Mouse (Mus musculus) urinary bladder, postnatal 10 days (tissue): ENCODE data around the gene Crocc.

ENCODE experiments used
- DNase-seq: peaks from one replicate; pipeline ENCODE4 v3.0.0; 2022; ENCODE audit warnings: low spot score

The Crocc gene

GRCm38 (mm10) chr4:141066709-141067515 lies 6.6 kb upstream of the Crocc start:
- no peak for DNase-seq

DNA sequence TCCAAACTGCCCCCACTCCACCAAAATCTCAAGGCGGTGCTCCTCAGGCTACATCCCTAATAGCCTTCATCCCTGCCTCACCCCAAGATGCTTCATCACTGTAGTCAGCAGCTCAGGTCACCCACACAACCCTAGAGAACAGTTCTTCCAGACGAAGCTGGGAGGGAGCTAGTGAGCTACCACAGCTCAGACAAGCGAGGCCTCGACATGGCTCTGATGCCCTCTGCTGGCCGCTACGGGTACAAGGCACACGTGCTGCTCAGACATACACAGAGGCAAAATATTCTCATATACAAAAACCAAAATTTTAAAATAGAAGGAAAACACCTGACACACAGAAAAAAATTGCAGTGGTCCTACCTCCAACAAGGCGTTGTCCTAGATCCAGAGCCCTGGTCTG lies 4.8 kb upstream of the Crocc start:
- no peak for DNase-seq

GRCm38 (mm10) chr4:141064104-141064659 lies 3.8 kb upstream of the Crocc start:
- DNase-seq: no peak

DNA sequence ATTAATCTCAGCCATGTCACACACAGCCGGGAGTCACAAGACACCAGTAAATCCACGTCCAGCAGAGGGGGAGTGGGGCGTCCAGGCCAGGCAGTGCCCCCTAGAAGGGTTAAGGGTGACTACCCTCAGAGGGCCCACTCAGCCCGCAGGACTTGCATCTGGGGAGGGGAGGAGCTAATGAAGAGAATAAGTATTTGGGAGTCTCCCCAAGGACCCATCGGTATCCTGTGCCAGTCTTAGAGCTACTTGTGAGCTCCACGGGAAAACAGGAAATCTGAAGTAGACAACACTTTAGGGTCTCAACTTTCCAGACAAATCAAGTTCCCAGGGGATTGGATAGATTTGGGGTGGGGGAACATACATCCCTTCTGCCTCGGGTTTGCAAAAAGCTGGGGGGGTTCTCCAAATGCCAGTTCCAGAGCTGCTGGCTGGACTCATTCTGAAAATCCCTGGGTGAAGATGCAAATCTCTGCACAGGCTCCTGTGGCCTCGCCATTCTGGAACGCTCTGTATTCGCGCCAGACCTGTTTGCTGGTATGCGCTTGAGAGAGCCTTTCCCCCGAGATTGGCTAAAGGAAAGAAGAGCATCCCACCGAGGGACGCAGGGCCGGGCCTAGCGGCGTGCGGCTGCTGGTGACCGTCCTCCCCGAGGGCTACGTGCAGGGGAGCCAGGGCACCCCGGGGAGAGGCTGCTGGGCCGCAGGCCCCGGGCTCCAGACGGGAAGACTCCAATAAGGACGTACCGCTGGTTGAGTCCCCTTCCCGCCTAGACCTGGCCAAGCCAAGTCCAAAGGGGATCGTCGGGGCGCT lies 529 bp downstream of the Crocc start:
- DNase-seq: no peak

- DNase-seq: no peak
Measured at GRCm38 (mm10) chr4:141058835-141059234, 1.5 kb downstream of the Crocc start.

DNA sequence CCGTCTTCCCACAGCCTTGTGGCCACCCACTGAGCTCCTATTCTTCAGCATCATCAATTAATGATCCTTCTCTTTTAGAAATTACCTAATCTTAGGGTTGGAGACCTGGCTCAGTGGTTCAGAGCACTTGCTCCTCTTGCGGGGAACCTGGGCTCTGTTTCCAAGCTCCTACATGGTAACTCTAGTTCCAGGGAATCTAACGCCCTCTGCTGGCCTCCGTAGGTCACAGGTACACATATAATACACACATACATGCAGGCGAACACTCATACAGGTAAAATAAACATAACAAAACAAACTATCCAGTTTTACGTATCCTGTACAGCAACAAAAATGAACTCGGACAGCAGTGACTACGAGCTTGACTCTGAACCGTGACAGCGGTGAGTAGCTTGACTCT lies 3.4 kb downstream of the Crocc start:
- DNase-seq: no peak

DNA sequence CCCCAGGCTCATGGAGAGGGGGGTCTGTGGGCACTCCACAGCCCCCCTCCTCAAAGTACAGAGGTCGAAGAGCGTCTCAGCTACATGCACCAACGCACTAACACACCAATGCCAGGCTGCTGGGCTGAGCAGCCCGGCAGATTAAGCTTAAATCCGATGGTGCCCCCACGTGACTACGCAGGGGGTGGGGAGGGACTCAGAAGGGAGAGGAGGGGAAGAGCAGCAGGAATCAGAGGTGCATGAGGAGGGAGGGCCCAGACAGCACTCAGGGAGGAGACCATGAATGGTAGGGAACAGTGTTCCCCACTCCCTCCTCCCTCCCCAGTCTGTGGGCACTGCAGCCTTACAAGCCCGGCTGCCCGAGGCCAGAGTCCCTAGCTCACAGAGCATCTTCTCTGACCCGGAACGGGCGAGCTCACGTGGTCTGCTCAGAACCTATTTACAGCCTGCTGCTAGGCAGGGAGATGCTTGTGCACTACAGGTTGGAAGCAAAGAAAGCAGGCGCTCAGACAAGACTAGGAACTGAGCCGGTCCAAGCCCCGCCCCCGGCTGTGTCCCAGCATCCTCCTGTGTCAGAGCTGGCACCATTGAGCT lies 6.7 kb downstream of the Crocc start:
- no peak for DNase-seq

- no peak for DNase-seq
Measured at GRCm38 (mm10) chr4:141053138-141053537, 7.2 kb downstream of the Crocc start.

DNA sequence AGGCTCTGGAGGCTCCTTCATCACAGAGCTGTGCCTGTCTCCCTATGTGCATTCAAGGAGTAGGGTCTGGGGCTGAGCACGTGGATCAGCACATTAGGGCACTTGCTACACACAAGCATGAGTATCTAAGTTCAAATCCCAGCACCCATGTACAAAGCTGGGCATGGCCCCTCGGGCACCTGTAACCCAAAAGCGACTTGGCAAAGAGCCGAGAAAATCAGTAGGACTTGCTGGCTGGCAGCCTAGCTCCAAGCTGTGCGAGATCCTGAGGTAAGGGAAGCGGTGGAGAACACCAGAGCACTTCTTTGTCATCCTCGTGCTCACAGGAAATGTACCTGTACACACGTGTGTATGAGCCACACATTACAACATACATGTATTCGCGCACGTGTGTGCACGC lies 7.9 kb downstream of the Crocc start:
- DNase-seq: no peak

- DNase-seq: no peak
Measured at GRCm38 (mm10) chr4:141049476-141049835, 10.9 kb downstream of the Crocc start.

- DNase-seq: no peak
Measured at GRCm38 (mm10) chr4:141048810-141049475, 11.4 kb downstream of the Crocc start.

DNA sequence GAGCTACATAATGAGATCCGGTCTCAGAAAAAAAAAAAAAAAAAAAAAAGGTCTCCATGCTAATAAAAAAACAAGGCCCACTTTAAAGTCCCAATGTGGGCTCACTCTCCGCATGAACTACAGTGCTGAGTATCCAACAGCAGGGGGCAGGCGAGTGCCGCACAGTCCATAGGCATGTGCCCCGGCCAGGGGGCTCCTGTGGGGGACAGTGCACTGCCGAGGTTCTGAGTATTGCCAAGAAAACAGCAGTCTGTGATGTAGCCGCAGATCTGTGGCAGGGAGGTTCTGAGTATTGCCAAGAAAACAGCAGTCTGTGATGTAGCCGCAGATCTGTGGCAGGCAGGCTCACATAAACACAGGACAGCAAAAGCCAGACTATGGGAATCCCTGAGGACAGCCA lies 15.5 kb downstream of the Crocc start:
- DNase-seq: no peak

GRCm38 (mm10) chr4:141041117-141041516 lies 19.2 kb downstream of the Crocc start:
- DNase-seq: no peak

DNA sequence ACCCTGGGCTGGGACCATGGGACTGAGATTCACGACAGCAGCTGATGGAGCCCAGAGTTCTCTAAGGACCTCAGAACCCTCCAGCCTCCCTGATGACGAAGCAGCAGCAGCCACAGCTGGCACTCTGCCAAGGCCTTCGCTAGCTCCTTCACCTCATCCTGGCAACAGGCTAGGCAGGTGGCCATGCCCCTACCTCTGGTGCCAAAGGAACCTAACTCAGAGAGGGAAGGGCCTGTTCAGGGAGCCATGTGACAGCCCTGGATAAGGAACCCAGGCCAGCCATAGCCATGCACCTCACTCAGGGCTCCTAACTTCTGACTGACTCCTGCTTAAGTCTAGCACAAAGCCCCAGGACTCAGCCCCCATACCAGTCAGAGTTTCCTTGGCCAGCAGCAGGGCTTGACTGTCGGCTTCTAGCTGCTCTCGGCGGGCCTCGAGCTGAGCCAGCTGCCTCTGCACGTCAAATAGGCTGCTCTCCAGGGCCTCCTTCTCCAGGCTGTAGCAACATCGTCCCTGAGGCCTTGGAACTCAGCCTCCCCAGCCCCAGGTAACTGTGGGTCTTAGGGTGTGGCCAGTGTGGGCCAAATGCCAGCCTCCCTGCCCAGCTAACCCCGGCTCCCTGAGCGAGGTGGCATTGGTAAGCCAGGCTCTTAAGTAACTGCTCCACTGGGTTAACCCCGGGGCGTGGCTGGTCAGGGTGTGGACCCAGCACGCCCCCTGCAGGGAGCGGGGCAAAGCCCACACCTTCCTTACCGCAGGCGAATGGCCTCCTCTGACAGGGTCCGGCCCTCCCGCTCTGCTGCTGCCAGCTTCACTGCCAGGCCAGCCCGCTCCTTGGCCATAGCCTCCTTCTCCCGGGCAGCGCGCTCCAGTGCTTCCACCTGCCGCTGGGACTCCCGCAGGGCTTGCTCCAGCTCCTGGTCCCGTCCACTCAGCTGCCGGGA lies 26.5 kb downstream of the Crocc start:
- DNase-seq: no peak

DNA sequence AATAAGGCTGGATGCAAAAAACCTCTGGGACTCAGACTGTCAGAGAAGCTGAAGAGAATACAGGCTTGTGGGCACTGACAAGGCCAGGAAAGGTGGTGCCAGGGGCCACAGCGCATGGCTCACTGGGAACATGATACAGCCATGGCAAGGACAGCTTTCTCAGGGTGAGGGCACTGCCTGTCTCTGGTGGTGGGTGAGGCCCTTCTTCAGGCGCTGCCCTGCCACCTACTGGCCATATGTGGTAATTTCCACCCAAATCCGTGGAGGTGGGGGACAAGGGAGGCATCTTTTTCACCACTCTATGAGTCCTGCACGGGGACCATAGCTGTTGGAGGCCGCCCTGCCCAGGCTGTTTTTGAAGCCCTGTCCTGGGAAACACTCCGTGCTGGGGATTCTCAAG lies 28.6 kb downstream of the Crocc start:
- no peak for DNase-seq

DNA sequence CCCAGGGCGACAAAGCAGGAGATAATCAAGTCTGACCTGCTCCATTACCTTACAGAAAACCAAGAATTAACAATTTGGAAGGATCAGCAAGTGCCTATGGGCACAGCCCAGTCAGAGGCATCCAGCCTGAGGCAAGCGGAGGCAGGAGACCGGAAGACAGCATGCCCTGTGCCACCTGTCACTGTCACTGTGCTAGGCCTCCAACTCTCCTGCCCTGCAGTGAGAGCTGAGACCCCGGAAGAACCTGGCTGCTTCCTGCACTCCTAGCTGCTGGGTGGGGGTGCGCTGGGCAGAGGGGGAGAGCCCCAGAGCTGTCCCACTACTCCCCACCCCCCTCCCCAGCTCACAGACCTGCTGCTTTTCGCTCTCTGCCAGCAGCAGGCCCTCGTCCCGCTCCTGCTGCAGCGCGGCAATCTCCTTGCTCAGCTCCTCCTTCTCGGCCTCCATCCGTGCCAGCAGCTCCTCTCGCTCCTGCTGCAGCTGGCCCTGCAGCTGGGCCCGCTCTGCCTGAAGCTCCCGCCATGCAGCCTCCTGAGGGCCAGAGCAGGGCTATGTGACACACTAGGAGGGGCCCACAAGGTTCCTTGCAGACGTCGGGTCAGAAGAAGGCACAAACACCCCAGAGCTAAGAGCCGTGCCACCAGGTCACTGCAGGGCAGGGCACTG lies 29.7 kb downstream of the Crocc start:
- no peak for DNase-seq

DNA sequence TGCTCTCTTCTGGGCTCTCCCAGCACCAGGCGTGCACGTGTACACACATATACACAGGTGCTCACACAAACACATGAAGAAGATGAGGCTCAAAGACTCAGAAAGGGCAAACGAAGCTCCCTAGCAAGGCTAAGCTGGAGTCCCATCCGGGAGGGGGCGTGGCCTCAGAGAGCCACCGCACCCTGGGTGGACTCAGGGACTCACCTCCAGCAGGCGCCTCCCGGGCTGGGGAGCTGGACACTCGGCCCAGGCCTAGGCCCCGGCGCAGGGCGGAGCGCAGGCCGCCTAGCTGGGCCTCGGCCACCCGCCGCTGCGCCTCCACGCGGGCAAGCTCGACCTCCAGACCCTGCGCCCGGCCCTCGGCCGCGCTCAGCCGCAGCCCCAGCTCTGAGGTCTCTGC lies 35.4 kb downstream of the Crocc start:
- no peak for DNase-seq

DNA sequence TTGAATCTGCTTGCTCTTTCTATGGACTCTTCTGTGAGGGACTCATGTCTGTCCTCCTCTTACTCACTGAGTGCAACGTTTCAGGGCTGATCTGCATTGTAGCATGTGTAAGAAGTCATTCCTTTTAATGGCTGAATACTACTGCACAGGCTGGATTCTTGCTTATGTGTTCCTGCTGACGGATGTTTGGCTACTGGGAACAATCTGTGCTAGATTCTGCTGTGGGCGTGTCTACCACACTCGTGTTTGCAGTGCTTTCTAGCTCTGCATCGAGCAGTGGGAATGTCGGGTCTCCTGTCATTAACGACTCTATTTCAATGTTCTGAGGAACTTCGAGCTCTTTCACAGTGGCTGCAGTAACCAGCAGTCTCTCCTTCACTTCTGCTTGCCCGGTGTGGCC lies 36.3 kb downstream of the Crocc start:
- DNase-seq: no peak

GRCm38 (mm10) chr4:141021614-141021929 lies 38.8 kb downstream of the Crocc start:
- no peak for DNase-seq

DNA sequence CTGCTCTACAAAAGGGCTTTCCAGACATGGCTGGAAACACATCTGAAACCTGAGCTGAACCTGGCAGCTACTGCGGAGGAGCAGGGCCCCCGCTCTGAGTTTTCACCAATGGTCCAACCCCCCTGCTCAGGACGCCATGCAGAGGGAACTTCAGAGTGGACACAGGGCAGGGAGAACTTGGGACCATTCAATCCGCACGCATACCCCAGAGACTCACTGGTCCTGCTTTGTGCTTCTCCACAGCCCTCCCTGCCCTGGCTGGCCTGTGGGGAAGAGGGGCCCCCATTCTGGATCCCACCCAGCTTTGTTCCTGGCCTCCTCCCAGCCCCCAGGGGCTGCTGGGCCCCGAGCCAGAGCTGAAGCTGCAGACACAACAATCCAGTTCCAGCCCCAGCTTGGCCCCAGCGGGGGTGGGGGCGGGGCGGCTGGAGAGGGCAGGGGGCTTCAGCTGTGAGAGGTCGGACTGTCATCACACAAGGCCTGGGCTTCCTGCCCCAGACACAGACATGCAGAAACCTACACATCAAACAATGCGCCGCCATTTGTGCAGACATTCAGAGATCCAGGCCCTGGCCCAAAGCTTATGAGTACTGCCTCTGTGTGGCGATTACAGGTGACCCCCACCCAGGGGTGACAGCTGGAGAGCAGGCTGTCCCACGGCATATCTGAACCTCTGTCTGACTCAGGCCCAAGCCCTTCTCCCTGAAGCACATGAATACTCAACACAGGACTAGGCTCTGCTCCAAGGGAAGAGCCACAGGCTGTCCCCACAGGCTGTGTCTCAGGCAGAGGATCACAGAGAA lies 39.3 kb downstream of the Crocc start:
- no peak for DNase-seq
